Mouse (Mus musculus) kidney, postnatal 0 days (tissue): ENCODE measurements at regions not wholly inside any gene's neighbourhood (a gene's known extent, or its start where the extent isn't known, plus 50 kb on each side); places are given as distances from the start of the nearest gene placed in this dataset.

Experiments
- ATAC-seq: fragments of 200-750 bp; cut with Nextera tagmentation; replicated peaks from 2 replicates; pipeline ENCODE4 v1.8.0; 2017; ENCODE audit warnings: low read depth, moderate number of reproducible peaks, moderate TSS enrichment, moderate library complexity; ENCODE audit not compliant: low FRiP score
- DNase-seq: peaks from one replicate; pipeline ENCODE4 v3.0.0-alpha.2; 2016; ENCODE audit warnings: low spot score
- H3K27ac ChIP-seq: fragments of 300-500 bp; sonication (generic); 2 replicates; pipeline ENCODE4 v1.5.1; 2014; ENCODE audit warnings: mild to moderate bottlenecking
- H3K27me3 ChIP-seq: fragments of 300-500 bp; sonication (generic); 2 replicates; pipeline ENCODE4 v1.6.1; 2014; ENCODE audit warnings: low read length, mixed read lengths; ENCODE audit not compliant: insufficient read depth
- H3K36me3 ChIP-seq: fragments of 300-500 bp; sonication (generic); 2 replicates; pipeline ENCODE4 v1.6.1; 2014; ENCODE audit warnings: low read length, mixed read lengths; ENCODE audit not compliant: insufficient read depth
- H3K4me1 ChIP-seq: fragments of 300-500 bp; sonication (generic); replicated peaks from 2 replicates; pipeline ENCODE4 v1.6.1; 2014; ENCODE audit warnings: antibody characterized with exemption, low read length, mixed read lengths; ENCODE audit not compliant: insufficient read depth
- H3K4me2 ChIP-seq: fragments of 300-500 bp; sonication (generic); 2 replicates; pipeline ENCODE4 v1.6.1; 2014; ENCODE audit warnings: mild to moderate bottlenecking, low read length, moderate library complexity, mixed read lengths
- H3K4me3 ChIP-seq: fragments of 300-500 bp; sonication (generic); replicated peaks from 2 replicates; pipeline ENCODE4 v1.5.1; 2014; ENCODE audit warnings: low read depth, low read length
- H3K9ac ChIP-seq: fragments of 300-500 bp; sonication (generic); 2 replicates; pipeline ENCODE4 v1.6.1; 2014; ENCODE audit warnings: low read depth, low read length
- H3K9me3 ChIP-seq: fragments of 300-500 bp; sonication (generic); replicated peaks from 2 replicates; pipeline ENCODE4 v1.6.1; 2016; ENCODE audit warnings: low read length, inconsistent platforms, mixed read lengths
- CTCF ChIP-seq: IDR thresholded peaks from 2 replicates; pipeline ENCODE4 v1.5.1; 2016; ENCODE audit warnings: antibody characterized with exemption, low read depth, mild to moderate bottlenecking, moderate library complexity
- WGBS: fragments of 180-500 bp; shearing (Covaris S2); extraction: QIAGEN DNeasy Blood & Tissue Kit; methylation state at CpG from one replicate; pipeline ENCODE4 v1.1.7; 2014; 5-methylcytosine and 5-hydroxymethylcytosine counted together

- no peak for TF ChIP-seq CTCF
- no peaks in the 10 kb centered on the region for H3K9me3 ChIP-seq
- no peak overlapping the region for H3K4me2 ChIP-seq
- H3K27me3 ChIP-seq = no peaks in the 10 kb centered on the region
- H3K4me1 ChIP-seq = no peaks in the 10 kb centered on the region
- H3K36me3 ChIP-seq = no peaks in the 10 kb centered on the region
- no peak overlapping the region for H3K27ac ChIP-seq
- 91% methylated on average over 1 of the region's 1 CpGs for WGBS
- no peak overlapping the region for H3K9ac ChIP-seq
- H3K4me3 ChIP-seq = no peak overlapping the region
- no peak for DNase-seq
- ATAC-seq = no peak
Measured at GRCm38 (mm10) chr5:17111556-17111955, 261.4 kb upstream of the Speer4f2 start.

- H3K27me3 ChIP-seq = no peaks in the 10 kb centered on the region
- ATAC-seq (no peak), DNase-seq (peak; percentile 75)
- no peaks in the 10 kb centered on the region for H3K36me3 ChIP-seq
- no peak overlapping the region for H3K9ac ChIP-seq
- H3K4me3 ChIP-seq = no peak overlapping the region
- TF ChIP-seq CTCF = peak; percentile 71
- H3K27ac ChIP-seq = no peak overlapping the region
- no peaks in the 10 kb centered on the region for H3K4me1 ChIP-seq
- no peak overlapping the region for H3K4me2 ChIP-seq
- 44% methylated on average over 2 of the region's 2 CpGs for WGBS
- H3K9me3 ChIP-seq = no peaks in the 10 kb centered on the region
Measured at GRCm38 (mm10) chr5:17112026-17112425, 261.0 kb upstream of the Speer4f2 start.

- Histone ChIP-seq H3K27me3 (no peaks in the 10 kb centered on the region), H3K27ac (no peak overlapping the region), H3K4me1 (no peaks in the 10 kb centered on the region), H3K4me3 (no peak overlapping the region), H3K9me3 (no peaks in the 10 kb centered on the region), H3K36me3 (no peaks in the 10 kb centered on the region), H3K4me2 (no peak overlapping the region), H3K9ac (no peak overlapping the region)
- 61% methylated on average over 3 of the region's 3 CpGs for WGBS
- no peak for TF ChIP-seq CTCF
- no peak for DNase-seq
- no peak for ATAC-seq
Measured at GRCm38 (mm10) chr5:17115035-17115434, 257.9 kb upstream of the Speer4f2 start.

GRCm38 (mm10) chr5:17116072-17116471, 256.9 kb upstream of the Speer4f2 start:
- no peaks in the 10 kb centered on the region for H3K4me1 ChIP-seq
- no peak for TF ChIP-seq CTCF
- no peak for ATAC-seq
- no peaks in the 10 kb centered on the region for H3K27me3 ChIP-seq
- no peak overlapping the region for H3K4me2 ChIP-seq
- no peaks in the 10 kb centered on the region for H3K9me3 ChIP-seq
- no peaks in the 10 kb centered on the region for H3K36me3 ChIP-seq
- H3K9ac ChIP-seq = no peak overlapping the region
- DNase-seq = peak; percentile 72
- no peak overlapping the region for H3K4me3 ChIP-seq
- no peak overlapping the region for H3K27ac ChIP-seq
- WGBS = 47% methylated on average over 3 of the region's 3 CpGs

GRCm38 (mm10) chr5:17125240-17125639, 247.7 kb upstream of the Speer4f2 start:
- Histone ChIP-seq H3K9ac (no peak overlapping the region), H3K27ac (no peak overlapping the region), H3K4me1 (no peaks in the 10 kb centered on the region), H3K27me3 (no peaks in the 10 kb centered on the region), H3K4me3 (no peak overlapping the region), H3K9me3 (no peaks in the 10 kb centered on the region), H3K36me3 (no peaks in the 10 kb centered on the region), H3K4me2 (no peak overlapping the region)
- no peak for DNase-seq
- no peak for TF ChIP-seq CTCF
- ATAC-seq = no peak
- 77% methylated on average over 2 of the region's 2 CpGs for WGBS

- TF ChIP-seq CTCF = no peak
- Histone ChIP-seq H3K27ac (no peak overlapping the region), H3K4me1 (no peaks in the 10 kb centered on the region), H3K27me3 (no peaks in the 10 kb centered on the region), H3K4me2 (no peak overlapping the region), H3K4me3 (no peak overlapping the region), H3K9ac (no peak overlapping the region), H3K36me3 (no peaks in the 10 kb centered on the region), H3K9me3 (no peaks in the 10 kb centered on the region)
- ATAC-seq = no peak
- WGBS = 77% methylated on average over 4 of the region's 4 CpGs
- no peak for DNase-seq
Measured at GRCm38 (mm10) chr5:17127501-17127900, 245.5 kb upstream of the Speer4f2 start.

- DNase-seq = peak; percentile 5
- 51% methylated on average over 5 of the region's 5 CpGs for WGBS
Measured at GRCm38 (mm10) chr5:17135489-17135888, 237.5 kb upstream of the Speer4f2 start.

More at GRCm38 (mm10) chr5:17135489-17135888, 237.5 kb upstream of the Speer4f2 start:
- no peak for ATAC-seq
- Histone ChIP-seq H3K36me3 (no peaks in the 10 kb centered on the region), H3K9me3 (no peaks in the 10 kb centered on the region), H3K4me3 (no peak overlapping the region), H3K4me1 (no peaks in the 10 kb centered on the region), H3K4me2 (no peak overlapping the region), H3K27ac (no peak overlapping the region), H3K9ac (no peak overlapping the region), H3K27me3 (no peaks in the 10 kb centered on the region)
- TF ChIP-seq CTCF = no peak
